Mouse (Mus musculus) right cerebral cortex, adult 2 months (tissue): ENCODE data around the gene Ube4b.

ENCODE experiments used
- DNase-seq, 2 experiments: peaks; one replicate each; pipeline ENCODE4 v3.0.0; 2021 to 2022; ENCODE audit warnings: low spot score in 2 of 2

Gene Ube4b

DNA sequence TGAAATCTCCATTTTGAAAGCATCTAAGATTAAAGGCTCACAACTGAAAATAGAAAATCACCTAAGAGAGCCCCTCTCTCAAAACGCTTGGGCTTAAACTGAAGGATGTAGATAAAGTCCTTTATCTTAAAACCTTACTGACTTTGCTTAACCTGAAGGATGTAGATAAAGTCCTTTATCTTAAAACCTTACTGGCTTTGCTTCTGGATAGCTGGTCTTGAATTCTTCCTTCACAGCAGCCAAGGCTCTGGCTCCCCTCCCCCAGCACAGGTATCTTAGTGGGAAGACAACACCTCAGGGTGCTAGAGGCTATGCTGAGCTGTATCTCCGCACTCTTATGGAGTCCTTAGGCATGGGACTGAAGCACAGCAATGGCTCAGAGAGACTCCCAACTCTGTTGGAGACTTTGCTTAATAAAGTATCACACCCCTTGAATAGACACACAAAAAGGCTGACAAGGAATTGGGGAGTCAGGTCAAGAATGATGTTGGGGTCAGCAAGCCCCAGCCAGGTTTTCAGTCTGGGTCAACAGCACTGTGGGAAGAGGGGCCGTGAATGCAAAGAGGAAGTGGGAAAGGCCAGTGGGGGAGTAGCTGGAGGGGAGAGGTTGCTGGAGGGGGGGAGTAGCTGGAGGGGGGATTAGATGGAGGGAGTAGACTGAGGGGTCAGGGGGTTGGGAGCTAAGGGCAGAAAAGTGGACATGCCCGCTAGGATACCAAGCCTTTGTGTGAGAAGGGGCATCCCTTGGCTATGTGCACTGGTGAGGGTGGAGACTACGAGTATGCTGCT is 86.9 kb downstream of the Ube4b start:
- DNase-seq: no peak

DNA sequence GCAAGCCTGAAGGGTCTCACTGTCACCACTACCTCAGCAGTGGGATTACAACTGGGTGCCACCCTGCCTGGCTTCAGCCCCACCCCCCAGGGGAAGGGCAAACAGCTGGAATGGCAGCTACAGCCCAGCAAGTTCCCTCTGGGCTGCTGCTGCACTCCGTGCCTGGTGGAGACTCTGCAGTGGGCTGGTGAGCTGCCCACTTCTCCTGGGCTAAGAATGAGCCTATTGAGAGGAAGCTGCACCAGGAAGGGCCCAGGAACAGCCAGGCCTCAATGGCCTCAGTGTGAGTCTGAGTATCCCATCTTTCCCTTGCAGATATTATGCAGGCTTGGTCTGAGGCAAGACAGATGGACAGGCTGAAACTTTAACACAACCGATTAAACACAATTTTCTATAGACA is 88.4 kb downstream of the Ube4b start:
- DNase-seq: no peak

DNA sequence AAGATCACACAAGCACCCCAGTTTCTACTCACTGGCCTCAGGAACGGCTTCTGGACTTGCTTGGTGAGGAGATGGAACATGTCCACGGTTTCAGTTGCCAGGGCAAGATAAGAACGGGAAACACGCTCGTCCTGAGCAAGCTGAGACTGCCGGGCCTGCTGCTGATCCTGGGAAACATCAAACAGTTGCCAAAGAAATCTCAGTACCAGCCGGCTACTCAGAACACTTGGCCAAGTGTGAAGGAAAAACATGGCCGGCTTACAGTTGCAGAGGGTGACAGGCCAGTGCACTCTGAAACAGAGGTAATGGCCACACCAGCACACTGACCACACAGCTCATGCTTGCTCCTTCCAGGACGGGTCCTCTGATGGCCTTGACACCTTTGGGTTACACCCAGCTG is 89.2 kb downstream of the Ube4b start:
- DNase-seq: no peak

DNA sequence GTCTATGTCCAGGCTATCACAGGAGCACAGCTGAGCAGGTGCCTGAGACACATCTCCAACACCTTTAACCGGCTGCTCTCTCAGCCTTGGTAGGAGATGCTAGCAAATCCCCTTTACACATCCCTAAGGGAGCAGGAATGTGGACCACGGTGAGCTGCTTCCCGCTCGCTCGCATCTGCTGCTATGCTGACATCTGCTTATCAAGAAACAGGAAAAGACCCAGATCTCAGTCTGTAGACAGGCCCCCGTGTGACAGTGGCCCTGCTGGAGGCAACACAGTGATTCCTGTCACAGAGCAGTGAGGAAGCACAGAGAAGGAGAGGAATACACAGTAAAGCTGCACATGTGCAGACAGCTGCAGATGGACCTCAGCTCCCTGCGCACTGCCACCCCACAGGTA is 90.2 kb downstream of the Ube4b start:
- DNase-seq: no peak

DNA sequence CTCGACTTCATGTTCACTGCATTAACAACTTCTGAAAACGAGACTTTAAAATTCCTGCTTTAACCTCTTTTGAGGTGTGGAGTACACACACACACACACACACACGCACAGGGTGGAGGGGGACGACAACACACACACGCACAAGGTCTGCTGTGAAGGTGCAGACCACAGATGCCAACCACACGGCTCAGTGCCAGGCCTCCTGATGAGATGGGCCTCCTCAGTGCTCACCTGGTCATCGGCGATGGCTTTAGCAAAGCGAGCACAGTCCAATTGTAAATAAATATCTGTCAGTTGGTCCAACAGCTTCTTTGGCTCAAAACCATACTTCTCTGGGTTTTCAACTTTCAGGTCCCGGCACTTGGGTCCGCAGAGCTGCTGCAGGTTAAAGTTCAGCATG is 91.7 kb downstream of the Ube4b start:
- no peak for DNase-seq

DNA sequence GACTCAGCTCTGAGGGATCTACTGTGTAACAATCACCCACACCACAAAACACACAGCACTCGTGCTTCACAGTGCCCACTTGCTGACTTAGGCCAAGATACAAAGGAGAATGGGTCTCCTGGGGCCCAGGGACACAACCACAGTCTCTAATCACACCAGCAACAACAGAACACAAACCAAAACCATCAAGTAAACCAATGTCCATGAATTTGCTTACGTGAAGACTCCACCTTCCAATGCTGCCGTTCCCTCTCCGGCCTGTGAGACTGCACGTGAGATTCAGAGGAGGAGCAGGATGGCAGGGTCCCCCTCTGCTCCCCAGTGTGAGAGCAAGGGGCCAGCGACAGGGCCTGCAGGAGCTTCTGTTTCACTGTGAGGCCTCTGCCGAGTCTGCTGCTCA is 93.8 kb downstream of the Ube4b start:
- DNase-seq: no peak

DNA sequence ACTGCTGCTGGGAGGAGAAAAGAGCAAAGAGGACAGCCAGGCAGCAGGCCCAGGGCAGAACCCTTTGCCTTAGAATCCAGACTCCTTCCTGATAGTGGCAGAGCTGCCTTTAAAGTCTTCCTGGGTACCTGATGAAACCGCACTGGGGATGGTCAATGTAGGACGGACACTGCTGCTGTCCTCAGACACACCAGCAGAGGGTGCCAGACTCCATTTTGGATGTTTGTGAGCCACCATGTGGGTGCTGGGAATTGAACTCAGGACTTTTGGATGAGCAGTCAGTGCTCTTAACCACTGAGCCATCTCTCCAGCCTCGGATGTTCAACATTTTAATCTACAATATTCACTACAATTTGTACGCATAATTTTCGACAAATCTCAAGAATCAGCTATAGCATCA is 96.1 kb downstream of the Ube4b start:
- no peak for DNase-seq

DNA sequence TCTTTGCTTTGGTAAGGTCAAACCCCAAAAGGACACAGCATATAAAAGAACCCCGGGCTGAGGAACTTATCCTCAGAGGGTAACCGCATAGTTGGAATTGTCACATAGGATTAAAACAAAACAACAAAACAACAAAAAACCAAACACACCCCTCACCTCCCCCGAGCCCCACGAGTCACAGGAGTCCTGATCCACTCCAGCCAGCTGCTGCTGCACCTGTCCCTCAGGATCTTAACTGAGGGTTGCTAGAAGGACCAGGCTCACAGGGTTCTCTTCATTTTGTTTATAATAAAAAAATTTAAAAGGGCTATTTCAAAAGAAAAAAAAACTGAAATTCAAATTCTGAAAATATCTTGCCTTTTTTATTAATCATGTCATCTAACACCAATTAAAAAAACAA is 97.8 kb downstream of the Ube4b start:
- DNase-seq: no peak

DNA sequence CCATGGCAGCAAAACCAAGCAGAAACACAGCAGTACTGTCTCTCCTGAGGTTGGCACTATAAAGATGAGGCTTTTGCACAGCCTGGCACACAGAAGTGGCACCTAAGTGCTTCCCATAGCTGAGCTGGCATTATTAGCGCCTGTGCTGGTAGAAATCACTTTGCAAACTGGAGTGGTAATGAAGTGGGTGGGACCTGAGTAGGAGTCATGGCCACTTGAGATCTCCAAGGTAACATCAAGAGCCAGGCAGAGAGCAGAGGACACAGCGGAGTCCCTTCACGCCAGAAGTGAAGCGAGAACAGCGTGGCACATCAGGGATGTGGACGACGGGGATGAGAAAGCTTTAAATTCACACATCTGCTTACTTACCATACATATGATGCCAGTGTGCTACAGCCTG is 99.3 kb downstream of the Ube4b start:
- no peak for DNase-seq

DNA sequence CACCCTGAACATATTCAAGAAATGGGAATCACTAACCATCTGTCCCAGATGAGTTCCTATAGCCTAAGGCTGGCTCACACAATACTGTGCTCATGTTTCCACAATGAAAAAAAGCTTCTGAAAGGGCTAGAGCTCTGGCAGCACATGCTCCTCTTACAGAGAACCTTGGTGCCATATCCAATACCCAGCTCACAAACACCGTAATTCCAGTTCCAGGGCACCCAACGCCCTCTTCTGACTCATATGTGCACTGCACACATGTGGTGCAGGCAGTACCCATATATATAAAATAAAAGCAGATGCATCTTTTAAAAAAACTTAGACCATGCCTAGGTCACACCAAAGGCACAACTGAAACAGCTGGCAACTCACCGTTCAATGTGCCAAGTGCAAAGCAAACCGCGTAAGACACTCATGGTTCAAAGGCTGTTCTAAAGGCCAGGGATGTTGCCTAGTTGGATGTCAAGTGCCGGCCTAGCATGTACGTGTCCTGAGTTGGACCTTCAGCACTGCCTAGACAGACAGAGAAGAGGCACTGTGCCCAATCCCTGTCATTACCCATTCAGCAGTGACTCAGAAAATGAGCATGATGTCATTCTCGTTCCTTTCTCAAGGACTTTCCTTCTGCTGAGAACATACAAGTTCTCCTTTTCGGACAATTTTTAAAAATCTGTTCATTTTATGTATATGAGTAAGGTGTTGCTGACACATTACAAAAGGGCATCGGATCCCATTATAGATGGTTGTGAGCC is 101.0 kb downstream of the Ube4b start:
- DNase-seq: no peak

DNA sequence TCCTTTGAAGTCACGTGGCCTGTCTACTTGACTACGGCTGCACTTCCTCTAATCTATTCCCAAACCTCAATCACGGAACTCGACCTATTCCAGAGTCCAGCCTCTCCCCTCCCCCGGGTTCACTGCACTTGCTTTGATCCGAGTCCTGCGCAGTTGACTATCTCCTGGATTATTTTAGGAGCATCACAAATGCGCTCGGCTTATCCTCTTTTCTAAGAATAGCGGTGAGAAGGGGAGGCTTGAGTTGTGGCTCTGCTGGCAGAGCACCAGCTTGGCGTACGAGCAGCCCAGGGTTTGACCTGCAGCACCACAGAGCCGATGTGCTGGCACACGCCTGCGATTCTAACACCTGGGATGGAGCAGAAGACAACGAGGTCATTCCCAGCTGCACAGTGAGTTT is 102.8 kb downstream of the Ube4b start:
- DNase-seq: no peak

DNA sequence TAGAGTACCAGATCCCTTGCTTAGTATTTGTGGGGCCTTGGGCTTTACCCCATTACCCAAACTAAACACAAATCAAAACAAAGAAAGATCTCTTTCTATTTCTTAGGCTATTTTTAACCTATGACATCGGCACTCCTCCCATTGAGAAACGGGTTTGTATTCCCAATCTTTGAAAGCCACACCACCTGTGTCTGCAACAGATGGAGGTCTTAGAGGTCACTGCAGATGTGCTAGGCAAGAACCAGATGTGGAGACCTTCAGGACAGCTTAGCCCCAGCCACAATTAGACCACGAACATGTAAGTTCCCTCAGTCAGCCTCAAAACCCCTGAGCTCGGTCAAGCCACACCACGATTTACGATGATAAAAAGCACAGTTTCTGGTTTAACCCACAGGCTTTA is 103.8 kb downstream of the Ube4b start:
- DNase-seq: no peak

DNA sequence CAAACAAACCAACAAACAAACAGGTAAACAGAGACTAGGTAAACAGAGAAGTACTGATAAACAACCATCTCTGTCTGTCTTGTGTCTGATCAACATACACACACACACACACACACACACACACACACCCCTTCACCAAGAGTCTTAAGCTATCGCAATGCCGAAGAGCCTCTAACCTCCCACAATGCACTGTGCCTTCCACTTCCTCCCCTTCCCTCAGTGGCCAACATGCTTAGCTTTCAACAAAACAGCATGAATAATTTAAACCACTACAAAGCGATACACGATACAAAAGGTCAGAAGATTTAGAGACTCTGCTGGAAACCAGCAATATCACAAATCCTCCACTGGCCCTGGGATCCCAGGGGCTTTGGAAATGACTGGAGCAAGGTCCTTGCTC is 104.3 kb downstream of the Ube4b start:
- DNase-seq: no peak

DNA sequence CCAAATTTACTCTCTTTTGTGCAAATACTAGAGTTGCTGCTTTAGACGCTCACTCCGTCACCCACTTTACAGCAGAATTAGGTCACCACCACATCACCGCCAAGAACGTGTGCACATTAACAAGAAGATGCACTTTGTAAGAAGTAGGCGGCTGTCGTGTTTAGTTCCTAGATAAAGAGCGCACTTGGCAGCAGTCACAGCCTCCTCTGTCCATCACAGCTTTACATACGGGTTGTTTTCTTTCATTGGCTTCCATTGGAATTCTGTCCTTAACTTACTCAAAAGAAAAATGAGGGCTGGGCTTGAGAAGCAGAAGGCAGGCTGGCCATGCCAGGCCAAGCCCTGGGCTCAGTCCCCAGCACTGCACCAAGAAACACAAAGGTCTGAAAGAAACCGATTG is 107.5 kb downstream of the Ube4b start:
- peak; percentile 45 to 52 for DNase-seq

DNA sequence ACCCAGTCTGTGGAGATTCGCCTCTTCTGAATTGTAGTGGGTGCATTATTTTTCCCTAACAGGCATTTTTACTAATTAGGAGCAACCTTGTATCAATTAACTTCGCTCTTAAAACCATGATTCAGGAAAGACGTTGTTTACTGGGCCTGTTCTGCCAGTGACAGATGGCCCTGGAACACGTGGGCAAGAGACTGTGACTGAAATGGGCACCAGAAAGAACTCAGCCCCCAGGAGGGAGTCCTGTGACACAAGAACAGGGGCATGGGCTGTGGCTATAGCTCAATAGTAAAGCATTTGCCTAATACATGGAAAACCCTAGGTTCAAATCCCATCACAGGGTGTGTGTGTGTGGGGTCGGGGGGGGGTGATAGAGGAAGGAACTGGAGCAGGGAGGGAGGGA is 109.2 kb downstream of the Ube4b start:
- DNase-seq: peak; percentile 47

DNA sequence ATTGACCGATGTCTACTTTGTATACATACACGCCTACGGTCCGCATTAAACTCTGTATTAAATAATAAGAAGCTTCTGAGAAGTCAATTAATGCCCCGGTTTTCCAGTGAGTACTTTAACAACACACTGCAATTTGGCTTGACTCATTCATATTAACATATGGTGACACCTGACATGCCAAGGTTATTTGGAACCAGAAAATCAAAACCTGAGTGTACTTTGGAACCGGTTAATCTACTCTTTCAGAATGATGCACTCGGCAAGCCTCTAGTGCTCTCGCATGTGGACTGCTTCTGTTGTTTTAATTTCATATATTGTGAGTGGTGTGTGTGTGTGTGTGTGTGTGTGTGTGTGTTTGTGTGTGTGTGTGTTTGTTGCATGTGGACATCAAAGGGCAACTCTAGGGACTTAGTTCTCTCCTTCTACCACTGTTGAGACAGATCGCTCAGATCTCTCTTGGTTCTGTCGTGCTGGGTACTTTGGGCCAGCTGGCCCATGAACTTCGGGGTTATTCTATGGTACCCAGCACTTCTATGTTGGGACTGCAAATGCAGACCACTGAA is 112.2 kb downstream of the Ube4b start:
- DNase-seq: no peak

DNA sequence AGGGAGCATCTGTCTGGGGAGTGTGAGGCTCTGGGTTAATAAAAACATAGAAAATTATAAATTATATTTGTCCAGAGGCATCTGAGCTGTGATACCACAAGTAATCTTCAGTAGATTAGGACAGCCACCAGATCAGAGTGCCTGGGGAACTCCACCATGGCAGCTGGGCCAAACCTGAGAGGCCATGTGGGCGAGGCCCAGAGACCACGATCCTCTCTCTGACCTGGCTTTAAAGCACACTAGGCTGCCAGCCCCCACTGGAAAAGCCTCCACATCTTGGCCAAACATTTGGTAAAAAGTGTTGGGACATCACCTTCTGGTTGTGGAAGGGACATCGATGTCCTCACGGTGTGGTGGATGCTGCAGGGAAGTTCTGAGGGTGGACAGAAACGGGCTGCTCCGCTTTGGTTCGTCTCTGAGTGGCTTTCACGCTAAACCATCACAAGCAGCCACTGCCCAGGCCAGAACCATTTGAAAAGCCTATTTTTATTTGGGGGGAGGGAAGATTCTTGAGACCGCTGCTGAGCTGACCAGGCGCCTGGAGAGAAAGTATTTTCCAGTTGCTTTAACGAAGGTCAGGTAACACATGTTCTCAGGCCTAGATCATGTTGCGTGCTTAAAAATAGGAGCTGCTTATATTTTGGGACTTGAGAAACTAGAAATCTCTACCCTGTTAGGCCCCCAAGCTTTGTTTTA is 112.8 kb downstream of the Ube4b start:
- DNase-seq: no peak

DNA sequence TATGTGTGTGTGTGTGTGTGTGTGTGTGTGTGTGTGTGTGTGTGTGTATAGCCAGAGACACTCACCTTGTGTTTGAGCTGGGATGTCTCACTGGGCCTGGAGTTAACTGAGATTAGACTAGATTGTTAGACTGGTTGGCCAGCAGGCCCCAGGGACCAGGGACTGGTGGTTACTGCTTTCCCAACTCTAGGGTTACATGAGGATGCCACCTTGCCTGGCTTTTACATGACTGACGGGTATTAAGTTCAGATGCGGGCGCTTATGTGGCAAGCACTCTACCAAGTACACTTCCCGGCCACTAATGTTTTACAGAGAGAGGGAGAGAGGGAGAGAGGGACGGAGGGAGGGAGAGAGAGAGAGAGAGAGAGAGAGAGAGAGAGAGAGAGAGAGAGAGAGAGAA is 114.6 kb downstream of the Ube4b start:
- no peak for DNase-seq

DNA sequence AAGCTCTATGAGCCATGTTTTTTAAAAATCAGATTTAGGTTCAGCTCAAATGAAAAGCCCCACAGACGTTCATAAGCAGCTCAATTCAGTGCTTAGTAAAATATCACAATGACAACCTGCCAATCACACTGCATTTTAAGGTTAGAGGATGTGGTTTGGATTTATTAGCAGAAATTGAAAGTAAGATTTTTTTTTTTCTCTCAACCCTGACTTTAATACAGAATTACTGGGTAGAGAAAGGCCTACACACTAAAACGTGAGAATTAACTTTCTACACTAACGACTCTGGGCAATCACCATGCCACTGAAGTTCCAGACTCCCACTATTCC is 118.1 kb downstream of the Ube4b start:
- no peak for DNase-seq

DNA sequence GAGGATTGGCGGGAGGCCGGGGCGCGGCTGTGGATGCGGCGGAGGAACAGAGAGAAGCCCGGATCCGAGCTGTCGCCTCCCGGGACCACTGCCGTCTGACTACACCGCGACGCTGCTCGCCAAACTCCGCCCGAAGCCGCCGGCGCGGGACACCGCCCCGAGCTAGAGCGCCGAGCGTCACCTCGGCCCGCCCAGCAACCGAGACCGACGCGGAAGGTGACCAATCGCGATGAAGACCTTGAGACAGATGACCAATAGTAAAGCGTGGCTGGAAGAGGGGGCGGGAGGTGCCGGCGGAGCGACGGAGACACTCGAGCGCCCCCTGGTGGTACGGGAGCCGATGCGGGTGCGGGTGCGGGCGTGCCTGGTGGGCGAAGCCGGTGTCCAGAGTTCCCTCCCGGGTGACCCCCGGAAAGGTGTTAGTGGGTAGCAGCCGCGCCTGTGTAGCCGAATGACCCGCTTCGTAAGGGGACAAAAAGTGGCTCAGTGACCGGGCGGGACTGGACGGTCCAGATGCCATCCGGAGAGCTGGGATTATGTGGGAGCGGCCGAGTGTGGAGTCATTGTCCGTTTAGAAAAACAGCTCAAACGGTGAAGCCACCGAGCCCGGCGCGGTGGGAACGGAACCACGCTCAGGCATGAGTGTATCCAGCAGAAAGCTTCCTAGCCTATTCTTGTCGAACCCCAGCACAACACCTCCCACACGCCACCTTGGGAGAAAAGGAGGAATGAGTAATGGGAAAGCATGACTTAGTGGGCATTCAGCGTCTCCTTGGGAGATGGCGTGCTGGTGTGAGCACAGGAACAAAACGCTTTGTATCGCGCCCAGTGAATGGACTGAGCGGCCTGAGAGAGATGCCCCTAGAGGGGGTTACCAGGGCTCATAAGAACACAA is 118.7 kb downstream of the Ube4b start, which contains the start of gene Kif1b:
Kif1b (minus strand) TSS at position 98 of the 895 bp plus-strand sequence.
- peak; percentile 99 for DNase-seq
